ENCODE assay signal across 9 mouse cellular contexts in the genomic region with DNA sequence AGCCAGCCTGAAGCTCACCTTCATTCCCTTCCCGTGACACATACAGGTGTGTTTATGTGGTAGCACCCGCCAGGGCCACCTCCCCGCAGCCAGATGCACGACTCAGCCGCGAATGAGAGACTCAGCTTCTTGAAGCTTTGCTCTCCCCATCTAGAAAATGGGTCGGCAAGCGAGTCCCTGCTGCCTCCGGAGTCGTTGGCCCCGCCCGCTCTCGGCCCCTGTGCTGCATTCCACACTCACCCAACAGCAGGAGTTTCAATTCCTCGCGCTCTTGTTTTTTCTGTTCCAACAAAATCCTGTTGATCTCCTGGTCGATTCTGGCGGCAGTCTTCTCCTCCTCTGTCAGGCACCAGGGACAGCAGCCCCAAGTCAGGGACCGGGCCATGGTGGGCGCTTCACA. TPM values are rescaled to one million over a fixed set of nuclear protein-coding genes. Genes with fewer than 3 reads are reported as not detected.
DNase-seq lines count a peak whose midpoint lies in the region; ATAC-seq and TF ChIP-seq lines count a peak whose summit lies in the region.
"Had no signal": no experiment of that assay in that cellular context is flagged by ENCODE, and none has a peak within 500 bp of the region (broad histone marks: within the 10 kb centered on the region; RNA-seq: fewer than 3 reads in every experiment).

No protein-coding gene starts in this region.

- H3K27me3 ChIP-seq in heart, embryonic 14.5 days (ENCODE audit: control insufficient read depth, insufficient read depth, low read length) = no peaks in the 10 kb centered on the region
- no peaks in the 10 kb centered on the region for H3K27me3 ChIP-seq in ES-Bruce4 (ENCODE audit: control insufficient read depth, insufficient read depth, low read length, poor library complexity, severe bottlenecking)
- H3K27me3 ChIP-seq in lung, embryonic 15.5 days = no peaks in the 10 kb centered on the region; the same call in 1 of the 2 replicates
- H3K27me3 ChIP-seq in midbrain, embryonic 13.5 days = peaks cover 8% of the 10 kb centered on the region
- H3K27me3 ChIP-seq: Patski had no signal

- peak overlapping the region; percentile 20 to 26; a peak in 2 of 4 replicates for H3K4me3 ChIP-seq in heart, embryonic 14.5 days (ENCODE audit: control insufficient read depth in 1 of 2, insufficient read depth in 1 of 2, low read depth in 1 of 2, low read length in 2 of 2)
- H3K4me3 ChIP-seq in ES-Bruce4 (ENCODE audit: low read depth, low read length) = peak overlapping the region; percentile 28
- H3K4me3 ChIP-seq in lung, embryonic 15.5 days = peak overlapping the region; percentile 0; the same call in 1 of the 2 replicates
- H3K4me3 ChIP-seq in midbrain, embryonic 13.5 days (replicated peaks) = no peak overlapping the region

- no peak for DNase-seq in heart, adult 9 months (ENCODE audit: low spot score in 2 of 2)
- no peak for DNase-seq in cerebellum, postnatal 14 days
- DNase-seq in frontal cortex, postnatal 14 days (ENCODE audit: low spot score in 2 of 2) = no peak

- H3K27ac ChIP-seq in heart, embryonic 14.5 days (replicated peaks in 1 of 2; ENCODE audit: control insufficient read depth in 1 of 2, insufficient read depth in 1 of 2, low read depth in 2 of 2, low read length in 2 of 2) = peak overlapping the region; percentile 16 to 36; a peak in 1 of 4 replicates
- H3K27ac ChIP-seq in ES-Bruce4 (ENCODE audit: insufficient read depth, low read length) = no peak overlapping the region
- H3K27ac ChIP-seq in lung, embryonic 15.5 days = no peak overlapping the region
- H3K27ac ChIP-seq in midbrain, embryonic 13.5 days = no peak overlapping the region

- TF ChIP-seq POLR2A in ES-Bruce4 (IDR thresholded peaks at IDR 0.05; ENCODE audit: insufficient read depth, low read length) = no peak

- TF ChIP-seq EP300 in ES-Bruce4 (IDR thresholded peaks at IDR 0.05; ENCODE audit: insufficient read depth, low read depth, low read length) = no peak

- TF ChIP-seq CTCF in ES-Bruce4 (IDR thresholded peaks at IDR 0.05; ENCODE audit: low read depth, low read length) = no peak

- 12% methylated on average over 19 of the region's 19 CpGs for WGBS in heart, embryonic 14.5 days
- 15% methylated on average over 19 of the region's 19 CpGs for WGBS in lung, embryonic 15.5 days
- 21% methylated on average over 19 of the region's 19 CpGs for WGBS in midbrain, embryonic 13.5 days

- peaks cover 9 to 12% of the 10 kb centered on the region in 2 experiments; a peak in 2 of 4 replicates for H3K4me1 ChIP-seq in heart, embryonic 14.5 days (ENCODE audit: control insufficient read depth in 2 of 2, insufficient read depth in 2 of 2, low read length in 2 of 2)
- H3K4me1 ChIP-seq in ES-Bruce4 (ENCODE audit: control insufficient read depth, insufficient read depth, low read length) = peaks cover 2% of the 10 kb centered on the region
- H3K4me1 ChIP-seq in lung, embryonic 15.5 days = 0 out of 2 replicates have a peak, but pooled peaks cover 6% of the 10 kb centered on the region
- H3K4me1 ChIP-seq in midbrain, embryonic 13.5 days (replicated peaks) = no peaks in the 10 kb centered on the region

- peak overlapping the region; percentile 52 for H3K4me2 ChIP-seq in heart, embryonic 14.5 days (ENCODE audit: low read length)
- H3K4me2 ChIP-seq in lung, embryonic 15.5 days = peak overlapping the region; percentile 28
- H3K4me2 ChIP-seq in midbrain, embryonic 13.5 days (replicated peaks) = no peak overlapping the region

- H3K36me3 ChIP-seq in heart, embryonic 14.5 days (ENCODE audit: control insufficient read depth, insufficient read depth, low read length) = no peaks in the 10 kb centered on the region
- no peaks in the 10 kb centered on the region for H3K36me3 ChIP-seq in ES-Bruce4 (ENCODE audit: control insufficient read depth, insufficient read depth, low read length, poor library complexity, severe bottlenecking)
- no peaks in the 10 kb centered on the region for H3K36me3 ChIP-seq in lung, embryonic 15.5 days
- H3K36me3 ChIP-seq in midbrain, embryonic 13.5 days = 0 out of 2 replicates have a peak, but pooled peaks cover 5% of the 10 kb centered on the region

- H3K9me3 ChIP-seq in heart, embryonic 14.5 days (ENCODE audit: control insufficient read depth, low read length) = no peaks in the 10 kb centered on the region
- H3K9me3 ChIP-seq in ES-Bruce4 (replicated peaks; ENCODE audit: control insufficient read depth, insufficient read depth, low read length, poor library complexity, severe bottlenecking) = no peaks in the 10 kb centered on the region
- H3K9me3 ChIP-seq in lung, embryonic 15.5 days = no peaks in the 10 kb centered on the region
- H3K9me3 ChIP-seq in midbrain, embryonic 13.5 days = no peaks in the 10 kb centered on the region

- H3K9ac ChIP-seq in heart, embryonic 14.5 days (ENCODE audit: low read length) = peak overlapping the region; percentile 52; the same call in 1 of the 2 replicates
- H3K9ac ChIP-seq in ES-Bruce4 (ENCODE audit: low read depth, poor library complexity, severe bottlenecking) = peak overlapping the region; percentile 35
- no peak overlapping the region for H3K9ac ChIP-seq in lung, embryonic 15.5 days
- H3K9ac ChIP-seq in midbrain, embryonic 13.5 days (replicated peaks) = no peak overlapping the region; the same call in 1 of the 2 replicates

- no peak for ATAC-seq in heart, embryonic 14.5 days (ENCODE audit: insufficient number of reproducible peaks, insufficient read depth, low FRiP score, low read depth)
- peak; percentile 3; the same call in 1 of the 2 replicates for ATAC-seq in granulocyte monocyte progenitor cell, adult 5-6 weeks (replicated peaks; ENCODE audit: poor library complexity, severe bottlenecking)
- no peak for ATAC-seq in lung, embryonic 15.5 days (ENCODE audit: borderline replicate concordance, extremely low read depth, low FRiP score, low TSS enrichment)
- ATAC-seq in midbrain, embryonic 13.5 days = no peak
- ATAC-seq: Patski had no signal

RNA-seq across cellular contexts. Expression of a gene that starts 0.5 kb away (rescaled TPM):
- 0.74 and 0.89 TPM in 2 replicates for polyA plus RNA-seq in heart, embryonic 14.5 days (2014; fragmentation: Nextera tagmentation; extraction: Ambion mirVana)
- 11.2 and 11.6 TPM in 2 replicates for polyA plus RNA-seq in ES-Bruce4 (2011; ENCODE audit: insufficient read depth, insufficient read length, low read depth, missing spikeins)
- total RNA-seq in granulocyte monocyte progenitor cell, adult 5-6 weeks (2014; fragmentation: Nextera tagmentation) = 30.0 and 31.7 TPM in 2 replicates
- total RNA-seq in granulocyte monocyte progenitor cell, adult 5-6 weeks (2017) = 23.8 and 34.6 TPM in 2 replicates
- polyA plus RNA-seq in lung, embryonic 15.5 days (2015; fragmentation: Nextera tagmentation; extraction: Ambion mirVana) = 1.7 and 1.8 TPM in 2 replicates
- 0.94 and 1.0 TPM in 2 replicates for polyA plus RNA-seq in midbrain, embryonic 13.5 days (2015; fragmentation: Nextera tagmentation; extraction: Ambion mirVana)
- polyA plus RNA-seq: Patski had no signal

RNA-seq across cellular contexts. Expression of a gene that starts 21.4 kb away (rescaled TPM):
- 54.9 and 57.4 TPM in 2 replicates for polyA plus RNA-seq in heart, embryonic 14.5 days (2014; fragmentation: Nextera tagmentation; extraction: Ambion mirVana)
- 32.0 and 35.3 TPM in 2 replicates for polyA plus RNA-seq in ES-Bruce4 (2011; ENCODE audit: insufficient read depth, insufficient read length, low read depth, missing spikeins)
- total RNA-seq in granulocyte monocyte progenitor cell, adult 5-6 weeks (2014; fragmentation: Nextera tagmentation) = 17.0 and 25.7 TPM in 2 replicates
- total RNA-seq in granulocyte monocyte progenitor cell, adult 5-6 weeks (2017) = 4.9 and 6.4 TPM in 2 replicates
- 72.7 and 74.2 TPM in 2 replicates for polyA plus RNA-seq in lung, embryonic 15.5 days (2015; fragmentation: Nextera tagmentation; extraction: Ambion mirVana)
- 74.5 and 77.1 TPM in 2 replicates for polyA plus RNA-seq in midbrain, embryonic 13.5 days (2015; fragmentation: Nextera tagmentation; extraction: Ambion mirVana)

RNA-seq across cellular contexts. Expression of a gene that starts 23.6 kb away (rescaled TPM):
- polyA plus RNA-seq in heart, embryonic 14.5 days (2014; fragmentation: Nextera tagmentation; extraction: Ambion mirVana) = 0.24 and 0.35 TPM in 2 replicates
- polyA plus RNA-seq in ES-Bruce4 (2011; ENCODE audit: insufficient read depth, insufficient read length, low read depth, missing spikeins) = 0.49 and 0.93 TPM in 2 replicates
- total RNA-seq in granulocyte monocyte progenitor cell, adult 5-6 weeks (2014; fragmentation: Nextera tagmentation) = 7.8 and 10.5 TPM in 2 replicates
- 7.0 and 9.2 TPM in 2 replicates for total RNA-seq in granulocyte monocyte progenitor cell, adult 5-6 weeks (2017)
- 2.5 and 3.6 TPM in 2 replicates for polyA plus RNA-seq in lung, embryonic 15.5 days (2015; fragmentation: Nextera tagmentation; extraction: Ambion mirVana)
- polyA plus RNA-seq in midbrain, embryonic 13.5 days (2015; fragmentation: Nextera tagmentation; extraction: Ambion mirVana) = 0.64 and 0.77 TPM in 2 replicates

RNA-seq across cellular contexts. Expression of a gene that starts 27.4 kb away (rescaled TPM):
- 40.7 and 44.6 TPM in 2 replicates for polyA plus RNA-seq in heart, embryonic 14.5 days (2014; fragmentation: Nextera tagmentation; extraction: Ambion mirVana)
- 37.2 and 41.6 TPM in 2 replicates for polyA plus RNA-seq in ES-Bruce4 (2011; ENCODE audit: insufficient read depth, insufficient read length, low read depth, missing spikeins)
- total RNA-seq in granulocyte monocyte progenitor cell, adult 5-6 weeks (2014; fragmentation: Nextera tagmentation) = 124 and 140 TPM in 2 replicates
- total RNA-seq in granulocyte monocyte progenitor cell, adult 5-6 weeks (2017) = 83.1 and 128 TPM in 2 replicates
- polyA plus RNA-seq in lung, embryonic 15.5 days (2015; fragmentation: Nextera tagmentation; extraction: Ambion mirVana) = 81.8 and 82.8 TPM in 2 replicates
- 57.1 and 58.2 TPM in 2 replicates for polyA plus RNA-seq in midbrain, embryonic 13.5 days (2015; fragmentation: Nextera tagmentation; extraction: Ambion mirVana)

RNA-seq across cellular contexts. Expression of a gene that starts 35.7 kb away (rescaled TPM):
- 367 and 598 TPM in 2 replicates for polyA plus RNA-seq in heart, embryonic 14.5 days (2014; fragmentation: Nextera tagmentation; extraction: Ambion mirVana)
- 148 and 152 TPM in 2 replicates for polyA plus RNA-seq in ES-Bruce4 (2011; ENCODE audit: insufficient read depth, insufficient read length, low read depth, missing spikeins)
- total RNA-seq in granulocyte monocyte progenitor cell, adult 5-6 weeks (2014; fragmentation: Nextera tagmentation) = 216 and 220 TPM in 2 replicates
- 151 and 250 TPM in 2 replicates for total RNA-seq in granulocyte monocyte progenitor cell, adult 5-6 weeks (2017)
- polyA plus RNA-seq in lung, embryonic 15.5 days (2015; fragmentation: Nextera tagmentation; extraction: Ambion mirVana) = 662 and 670 TPM in 2 replicates
- 451 and 572 TPM in 2 replicates for polyA plus RNA-seq in midbrain, embryonic 13.5 days (2015; fragmentation: Nextera tagmentation; extraction: Ambion mirVana)

Comparison
In these comparisons a context has a peak if more than half of its experiments do, and no peak if none do; other contexts are left out.
1. H3K27ac ChIP-seq: peak in heart, embryonic 14.5 days (2 of 2); none in ES-Bruce4 (single experiment), lung, embryonic 15.5 days (single experiment) and midbrain, embryonic 13.5 days (single experiment).
2. H3K9ac ChIP-seq: peak in heart, embryonic 14.5 days (single experiment) and ES-Bruce4 (single experiment); none in lung, embryonic 15.5 days (single experiment) and midbrain, embryonic 13.5 days (single experiment).